Comparison of ENCODE assay signal across 20 mouse cellular contexts in genomic region chr2:120082416-120082815, GRCm38 (mm10). TPM values are rescaled to one million over a fixed set of nuclear protein-coding genes. Genes with fewer than 3 reads are reported as not detected.
DNase-seq lines count a peak whose midpoint lies in the region; TF ChIP-seq lines count a peak whose summit lies in the region.
"Had no signal": no experiment of that assay in that cellular context is flagged by ENCODE, and none has a peak within 500 bp of the region (broad histone marks: within the 10 kb centered on the region; RNA-seq: fewer than 3 reads in every experiment).

No protein-coding gene starts in this region.

- no peak for DNase-seq in gastrocnemius, adult 2 months
- no peak for DNase-seq in gastrocnemius, postnatal 36 days
- DNase-seq in layer of hippocampus, adult 2 months (ENCODE audit: low spot score in 2 of 2), result no peak
- no peak for DNase-seq in layer of hippocampus, postnatal 36 days
- DNase-seq in R1 (ENCODE audit: low read depth, low spot score), result peak; percentile 22
- DNase-seq in lung, adult 18-20 months, result no peak
- DNase-seq in lung, postnatal 36 days, result no peak
- DNase-seq: adrenal gland, adult 8-10 months; B cell, adult 2 months; cerebellum, adult 11 months; cerebellum, adult 8-10 months; cerebellum, postnatal 14 days; embryo, embryonic 11 days; gastrocnemius, postnatal 10 days; heart, postnatal 36 days had no signal

- peak; percentile 31 for TF ChIP-seq CTCF in gastrocnemius, adult 2 months (IDR thresholded peaks at IDR 0.05)
- peak; percentile 53 for TF ChIP-seq CTCF in layer of hippocampus, adult 2 months (conservative IDR thresholded peaks at IDR 0.05)

- intact Hi-C loops in gastrocnemius, adult 2 months (cut with DNase I), result loop anchor here (5.0 kb wide), 1 partner anchor 200 kb away; no protein-coding TSS in a partner anchor
- intact Hi-C loops in gastrocnemius, postnatal 36 days (cut with DNase I), result loop anchor here (5.0 kb wide), 1 partner anchor 195 kb away; no protein-coding TSS in a partner anchor

- no peak overlapping the region for H3K4me3 ChIP-seq in gastrocnemius, adult 2 months
- no peak overlapping the region for H3K4me3 ChIP-seq in layer of hippocampus, adult 2 months
- H3K4me3 ChIP-seq: embryonic facial prominence, embryonic 15.5 days; erythroblast, embryonic 14.5 days; forebrain, embryonic 10.5 days; forebrain, embryonic 15.5 days; heart, embryonic 13.5 days had no signal

- no peak overlapping the region for H3K27ac ChIP-seq in gastrocnemius, adult 2 months
- no peak overlapping the region for H3K27ac ChIP-seq in layer of hippocampus, adult 2 months
- H3K27ac ChIP-seq: embryonic facial prominence, embryonic 15.5 days; forebrain, embryonic 10.5 days; forebrain, embryonic 15.5 days; heart, embryonic 13.5 days had no signal

RNA-seq across cellular contexts. Expression of gene Pla2g4b, which starts 49.2 kb away (rescaled TPM):
- 1 to 10 TPM in 1 of 2 experiments, under 1 TPM in 1; 0.99 to 1.7 TPM for total RNA-seq in gastrocnemius, adult 2 months (2021)
- total RNA-seq in gastrocnemius, postnatal 36 days (2021), result 1 to 10 TPM; 1.9 to 2.4 TPM
- 1 to 10 TPM; 3.8 to 6.4 TPM for total RNA-seq in layer of hippocampus, adult 2 months (2021)
- 1 to 10 TPM; 5.7 to 6.8 TPM for total RNA-seq in layer of hippocampus, postnatal 36 days (2021)

RNA-seq across cellular contexts. Expression of gene Gm28042, which starts 55.1 kb away (rescaled TPM):
- total RNA-seq in gastrocnemius, adult 2 months (2021), result 1 to 10 TPM in 1 of 2 experiments, under 1 TPM in 1; 0.77 to 1.5 TPM
- total RNA-seq in gastrocnemius, postnatal 36 days (2021), result 1 to 10 TPM; 1.1 to 1.3 TPM
- total RNA-seq in layer of hippocampus, adult 2 months (2021), result 1 to 10 TPM; 1.1 to 2.4 TPM
- 1 to 10 TPM; 2.0 to 2.8 TPM for total RNA-seq in layer of hippocampus, postnatal 36 days (2021)

RNA-seq across cellular contexts. Expression of gene Jmjd7, which starts 55.1 kb away (rescaled TPM):
- total RNA-seq in gastrocnemius, adult 2 months (2021), result 1 to 10 TPM; 1.6 to 2.4 TPM
- total RNA-seq in gastrocnemius, postnatal 36 days (2021), result 1 to 10 TPM; 1.7 to 2.6 TPM
- 1 to 10 TPM; 5.5 to 6.6 TPM for total RNA-seq in layer of hippocampus, adult 2 months (2021)
- 1 to 10 TPM; 4.6 to 6.1 TPM for total RNA-seq in layer of hippocampus, postnatal 36 days (2021)
